Mouse (Mus musculus) small intestine, adult 2 months (tissue): ENCODE data around the gene Rabl6.

ENCODE experiments used
- CTCF ChIP-seq: fragments of 200-500 bp; IDR thresholded peaks from 2 replicates; pipeline ENCODE4 v1.5.1; 2012; ENCODE audit warnings: low read depth, mild to moderate bottlenecking, control low read depth, inconsistent platforms, low read length, moderate library complexity, mixed read lengths; ENCODE audit not compliant: insufficient replicate concordance, insufficient read length; ENCODE audit errors: extremely low read depth
- POLR2A ChIP-seq: fragments of 200-500 bp; IDR thresholded peaks from 2 replicates; pipeline ENCODE4 v1.6.1; 2012; ENCODE audit warnings: low read depth, mild to moderate bottlenecking, control low read depth, inconsistent platforms, low read length, moderate library complexity

- TF ChIP-seq CTCF (no peak), POLR2A (no peak)
Measured at GRCm38 (mm10) chr2:25588227-25588907, 20.0 kb downstream of the Rabl6 start.
